Mouse (Mus musculus) lung, adult 2 months (tissue): ENCODE measurements around the gene Kcnh3.

ENCODE experiments used
- CTCF ChIP-seq: fragments of 200-500 bp; IDR thresholded peaks from 2 replicates; pipeline ENCODE4 v1.5.1; 2011; ENCODE audit warnings: mild to moderate bottlenecking, low read length, control low read depth; ENCODE audit not compliant: insufficient read depth
- POLR2A ChIP-seq: fragments of 200-500 bp; IDR thresholded peaks from 2 replicates; pipeline ENCODE4 v1.6.1; 2011; ENCODE audit warnings: low read depth, mild to moderate bottlenecking, control low read depth, low read length, borderline replicate concordance; ENCODE audit errors: extremely low read depth

GRCm38 (mm10) chr15:99262702-99263101, 38.0 kb downstream of the Kcnh3 start:
- TF ChIP-seq CTCF (no peak), POLR2A (no peak)
